Mouse (Mus musculus) midbrain, postnatal 0 days (tissue): ENCODE results near the gene Peli2. TPM values are rescaled to one million over a fixed set of nuclear protein-coding genes. Genes with fewer than 3 reads are reported as not detected.
A peak's percentile ranks its signal among the peaks of the same experiment; 100 is the strongest.

Source experiments
- ATAC-seq: fragments of 200-750 bp; cut with Nextera tagmentation; 2 replicates; pipeline ENCODE4 v1.8.0; 2017; ENCODE audit warnings: moderate number of reproducible peaks, mild to moderate bottlenecking, moderate TSS enrichment, moderate library complexity; ENCODE audit not compliant: low FRiP score
- DNase-seq: peaks from one replicate; pipeline ENCODE4 v3.0.0-alpha.2; 2015; ENCODE audit warnings: low spot score
- H3K27ac ChIP-seq: fragments of 300-500 bp; sonication (generic); 2 replicates; pipeline ENCODE4 v1.5.1; 2014; ENCODE audit warnings: low read depth, mild to moderate bottlenecking, low read length, mixed read lengths
- H3K27me3 ChIP-seq: fragments of 300-500 bp; sonication (generic); 2 replicates; pipeline ENCODE4 v1.6.1; 2014; ENCODE audit warnings: low read length, control low read depth, mixed read lengths; ENCODE audit not compliant: insufficient read depth
- H3K36me3 ChIP-seq: fragments of 300-500 bp; sonication (generic); 2 replicates; pipeline ENCODE4 v1.6.1; 2014; ENCODE audit warnings: low read length, control low read depth, mixed read lengths; ENCODE audit not compliant: insufficient read depth
- H3K4me1 ChIP-seq: fragments of 300-500 bp; sonication (generic); 2 replicates; pipeline ENCODE4 v1.6.1; 2014; ENCODE audit warnings: mild to moderate bottlenecking, control low read depth, antibody characterized with exemption, low read length, mixed read lengths; ENCODE audit not compliant: insufficient read depth
- H3K4me2 ChIP-seq: fragments of 300-500 bp; sonication (generic); 2 replicates; pipeline ENCODE4 v1.6.1; 2014; ENCODE audit warnings: low read depth, mild to moderate bottlenecking, low read length, mixed read lengths; ENCODE audit not compliant: poor library complexity, severe bottlenecking
- H3K4me3 ChIP-seq: fragments of 300-500 bp; sonication (generic); 2 replicates; pipeline ENCODE4 v1.5.1; 2014; ENCODE audit warnings: low read depth, mild to moderate bottlenecking, low read length, moderate library complexity
- H3K9ac ChIP-seq: fragments of 300-500 bp; sonication (generic); replicated peaks from 2 replicates; pipeline ENCODE4 v1.6.1; 2014; ENCODE audit warnings: mild to moderate bottlenecking, low read length, moderate library complexity, mixed read lengths; ENCODE audit not compliant: poor library complexity, severe bottlenecking
- H3K9me3 ChIP-seq: fragments of 300-500 bp; sonication (generic); 2 replicates; pipeline ENCODE4 v1.6.1; 2016; ENCODE audit warnings: low read length, control low read depth
- CTCF ChIP-seq: IDR thresholded peaks from 2 replicates; pipeline ENCODE4 v1.5.1; 2016; ENCODE audit warnings: antibody characterized with exemption, mild to moderate bottlenecking
- WGBS: fragments of 180-500 bp; shearing (Covaris S2); extraction: QIAGEN DNeasy Blood & Tissue Kit; methylation state at CpG from one replicate; pipeline ENCODE4 v1.1.7; 2014; 5-methylcytosine and 5-hydroxymethylcytosine counted together
- polyA plus RNA-seq: library from polyadenylated mRNA; unstranded; fragments of >200 nt; fragmentation: Nextera tagmentation; extraction: Ambion mirVana; gene quantifications from 2 replicates; pipeline ENCODE4 v1.2.1, GENCODE M21; 2015
- total RNA-seq: library from RNA; depleted of rRNA; stranded (reverse); fragments of >200 nt; gene quantifications from 2 replicates; pipeline ENCODE4 v1.2.3, GENCODE M21; 2014

Peli2 gene
- total and polyA plus RNA-seq, 2 experiments from 2014 or later, result 6.5 to 22.3 TPM

DNA sequence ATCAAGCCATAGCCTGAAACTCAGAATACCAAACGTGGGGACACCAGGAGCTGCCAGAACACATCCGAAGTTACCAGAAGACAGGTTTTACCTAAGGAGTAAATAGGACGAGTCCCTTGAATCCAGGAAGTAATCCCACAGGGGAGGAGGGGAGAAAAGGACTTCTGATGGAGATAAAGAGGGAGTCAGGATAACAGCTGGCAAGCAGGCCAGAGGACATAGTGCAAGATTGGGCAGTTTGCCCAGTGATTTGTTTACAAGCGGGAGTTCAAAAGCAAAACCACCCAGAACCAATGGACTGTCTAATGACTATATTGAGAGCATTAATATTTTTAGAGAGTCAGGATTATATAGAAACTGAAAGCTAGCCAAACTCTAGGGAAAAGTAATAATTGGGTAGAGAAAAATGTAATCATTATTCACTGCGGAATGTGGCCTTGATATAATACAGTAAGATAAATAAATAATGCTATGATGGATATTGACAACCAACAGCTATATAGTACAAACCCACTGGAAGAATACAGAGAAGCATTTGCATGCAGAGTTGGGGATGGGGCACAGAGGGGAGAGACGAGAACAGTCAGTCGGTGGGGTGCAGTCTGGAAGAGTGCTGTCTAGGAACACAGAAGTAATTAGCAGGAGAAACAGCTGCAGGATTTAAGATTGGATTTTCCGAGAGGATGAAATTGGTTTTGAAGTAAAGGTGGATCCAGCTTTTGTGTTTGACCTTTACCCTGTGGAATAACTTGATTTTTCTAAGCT is 77.7 kb downstream of the Peli2 start:
- no peak overlapping the region for H3K4me3 ChIP-seq
- ATAC-seq, result no peak
- H3K4me1 ChIP-seq, result peaks cover 4% of the 10 kb centered on the region; the same call in 1 of the 2 replicates
- no peaks in the 10 kb centered on the region for H3K36me3 ChIP-seq
- WGBS, result 45% methylated on average over 8 of the region's 8 CpGs
- no peak overlapping the region for H3K9ac ChIP-seq
- H3K4me2 ChIP-seq, result no peak overlapping the region
- H3K9me3 ChIP-seq, result no peaks in the 10 kb centered on the region
- no peak overlapping the region for H3K27ac ChIP-seq
- TF ChIP-seq CTCF, result no peak
- peak; percentile 61 for DNase-seq
- H3K27me3 ChIP-seq, result no peaks in the 10 kb centered on the region

DNA sequence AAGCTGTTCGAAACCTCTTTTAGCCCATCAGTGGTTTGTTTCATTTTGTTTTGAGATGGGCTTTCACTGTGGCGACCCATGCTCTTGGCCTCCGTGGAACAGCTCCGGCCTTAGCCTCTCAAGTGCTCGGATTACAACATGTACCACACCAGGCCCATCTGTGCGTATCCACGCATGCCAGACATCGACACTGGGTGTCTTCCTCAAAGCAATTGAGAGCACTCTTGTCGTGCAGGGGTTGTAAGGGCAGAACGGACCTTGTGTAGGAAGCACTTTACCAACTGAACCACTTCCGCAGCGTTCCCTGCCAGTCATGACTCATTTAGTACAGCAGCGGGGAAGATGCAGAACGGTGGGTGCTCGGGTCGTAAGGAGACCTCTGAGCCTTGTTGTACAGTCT is 78.3 kb downstream of the Peli2 start:
- no peak for TF ChIP-seq CTCF
- Histone ChIP-seq H3K4me1 (peaks cover 4% of the 10 kb centered on the region; the same call in 1 of the 2 replicates), H3K9me3 (no peaks in the 10 kb centered on the region), H3K36me3 (no peaks in the 10 kb centered on the region), H3K27ac (no peak overlapping the region), H3K4me2 (no peak overlapping the region), H3K27me3 (no peaks in the 10 kb centered on the region), H3K9ac (no peak overlapping the region), H3K4me3 (no peak overlapping the region)
- WGBS, result 58% methylated on average over 16 of the region's 16 CpGs
- ATAC-seq (no peak), DNase-seq (no peak)

DNA sequence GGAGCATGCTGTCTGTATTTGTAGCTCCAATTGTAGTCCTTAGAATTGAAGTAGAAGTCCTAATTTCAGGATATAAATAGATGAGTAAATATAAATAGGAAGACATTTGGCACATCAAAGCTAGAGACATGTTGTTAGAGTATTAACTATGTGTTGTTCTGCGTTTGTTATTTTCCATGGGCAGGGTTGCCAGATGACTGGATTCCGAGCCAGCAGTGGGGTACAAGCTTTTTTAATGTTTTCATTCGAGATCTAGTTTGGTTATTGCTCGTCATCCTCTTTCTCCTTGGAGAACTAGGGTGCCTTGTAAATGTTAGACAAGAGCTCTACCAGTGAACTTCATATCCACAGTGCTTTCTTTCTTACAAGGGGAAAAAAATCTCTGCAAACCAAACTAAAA is 78.9 kb downstream of the Peli2 start:
- no peaks in the 10 kb centered on the region for H3K9me3 ChIP-seq
- H3K27ac ChIP-seq, result no peak overlapping the region
- H3K36me3 ChIP-seq, result no peaks in the 10 kb centered on the region
- 92% methylated on average over 4 of the region's 4 CpGs for WGBS
- H3K9ac ChIP-seq, result no peak overlapping the region
- peaks cover 4% of the 10 kb centered on the region; the same call in 1 of the 2 replicates for H3K4me1 ChIP-seq
- no peak for TF ChIP-seq CTCF
- no peaks in the 10 kb centered on the region for H3K27me3 ChIP-seq
- DNase-seq, result no peak
- ATAC-seq, result no peak
- H3K4me2 ChIP-seq, result no peak overlapping the region
- H3K4me3 ChIP-seq, result no peak overlapping the region

DNA sequence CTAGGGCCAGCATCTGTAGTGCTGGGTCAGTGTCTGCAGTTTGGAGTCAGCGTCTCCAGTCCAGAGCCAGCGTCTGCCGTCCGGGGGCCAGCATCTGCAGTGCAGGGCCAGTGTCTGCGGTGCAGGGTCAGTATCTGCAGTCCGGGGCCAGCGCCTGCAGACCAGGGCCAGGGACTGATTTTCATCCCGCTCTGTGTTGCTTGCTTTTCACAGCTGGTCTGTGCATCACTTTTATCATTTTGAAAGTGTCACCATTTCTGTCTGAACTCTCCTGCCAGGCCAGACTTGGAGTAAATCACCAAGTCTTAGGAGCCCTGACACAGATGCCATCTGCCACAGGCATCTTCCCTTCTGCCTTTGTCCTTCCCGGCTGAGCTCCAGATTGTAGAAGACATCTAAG is 79.7 kb downstream of the Peli2 start:
- Histone ChIP-seq H3K9ac (no peak overlapping the region), H3K27me3 (no peaks in the 10 kb centered on the region), H3K4me2 (no peak overlapping the region), H3K4me1 (peaks cover 7% of the 10 kb centered on the region; the same call in 1 of the 2 replicates), H3K36me3 (no peaks in the 10 kb centered on the region), H3K9me3 (no peaks in the 10 kb centered on the region), H3K27ac (no peak overlapping the region), H3K4me3 (no peak overlapping the region)
- no peak for ATAC-seq
- DNase-seq, result no peak
- 89% methylated on average over 9 of the region's 9 CpGs for WGBS
- no peak for TF ChIP-seq CTCF

DNA sequence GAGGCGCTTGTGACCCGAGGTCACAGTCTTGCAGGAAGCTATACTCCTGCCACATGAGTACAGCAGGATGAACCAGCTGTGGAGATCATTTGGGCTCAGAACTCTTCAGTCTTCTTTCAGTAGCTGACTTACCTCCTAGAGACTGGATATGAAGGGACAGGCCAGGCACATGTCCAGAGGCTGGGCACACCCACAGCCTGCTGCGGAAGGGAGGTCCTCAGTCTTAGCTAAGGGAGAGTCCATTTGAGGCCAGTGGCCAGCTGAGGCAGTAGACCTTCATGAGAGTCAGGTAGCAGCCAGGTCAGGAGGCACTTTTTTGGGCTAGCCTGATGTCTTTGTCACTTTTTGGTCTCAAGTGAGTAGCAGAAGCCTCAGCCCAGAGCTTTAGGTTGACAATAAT is 80.2 kb downstream of the Peli2 start:
- H3K4me3 ChIP-seq, result no peak overlapping the region
- H3K9me3 ChIP-seq, result no peaks in the 10 kb centered on the region
- no peaks in the 10 kb centered on the region for H3K27me3 ChIP-seq
- H3K9ac ChIP-seq, result no peak overlapping the region
- 91% methylated on average over 3 of the region's 3 CpGs for WGBS
- no peak for TF ChIP-seq CTCF
- H3K4me2 ChIP-seq, result no peak overlapping the region
- H3K27ac ChIP-seq, result no peak overlapping the region
- peaks cover 7% of the 10 kb centered on the region; the same call in 1 of the 2 replicates for H3K4me1 ChIP-seq
- no peaks in the 10 kb centered on the region for H3K36me3 ChIP-seq
- DNase-seq, result no peak
- no peak for ATAC-seq

DNA sequence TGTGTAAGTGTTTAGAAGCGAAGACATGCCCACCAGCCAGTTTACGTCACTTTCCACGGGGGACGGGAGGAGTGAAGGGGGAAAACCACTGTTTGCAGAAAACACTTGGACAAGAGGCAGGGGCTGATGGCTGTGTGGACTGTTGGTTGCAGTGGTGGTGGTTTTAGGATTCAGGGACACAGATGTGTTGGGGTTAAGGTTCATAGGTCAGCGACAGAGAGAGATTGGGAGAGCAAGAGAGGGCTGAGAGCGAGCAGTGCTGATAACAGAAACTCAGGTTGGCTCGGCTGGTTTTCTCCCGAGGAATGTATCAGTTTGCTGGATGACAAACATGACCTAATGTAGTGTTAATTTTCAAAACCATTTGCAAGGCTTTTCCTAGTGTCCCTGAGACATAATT is 80.8 kb downstream of the Peli2 start:
- no peak overlapping the region for H3K4me3 ChIP-seq
- ATAC-seq (no peak), DNase-seq (no peak)
- H3K27ac ChIP-seq, result no peak overlapping the region
- TF ChIP-seq CTCF, result no peak
- H3K27me3 ChIP-seq, result no peaks in the 10 kb centered on the region
- no peak overlapping the region for H3K9ac ChIP-seq
- no peak overlapping the region for H3K4me2 ChIP-seq
- no peaks in the 10 kb centered on the region for H3K9me3 ChIP-seq
- no peaks in the 10 kb centered on the region for H3K36me3 ChIP-seq
- WGBS, result 91% methylated on average over 8 of the region's 8 CpGs
- peaks cover 10% of the 10 kb centered on the region; the same call in 1 of the 2 replicates for H3K4me1 ChIP-seq
